Mouse (Mus musculus) heart, embryonic 13.5 days (tissue): ENCODE results near the gene Usp39. TPM values are rescaled to one million over a fixed set of nuclear protein-coding genes. Genes with fewer than 3 reads are reported as not detected.

Experiments used
- ATAC-seq: fragments of 200-750 bp; cut with Nextera tagmentation; 2 replicates; pipeline ENCODE4 v1.8.0; 2017; ENCODE audit warnings: moderate TSS enrichment; ENCODE audit not compliant: insufficient number of reproducible peaks, low FRiP score, low TSS enrichment; ENCODE audit errors: extremely low read depth
- H3K27ac ChIP-seq: fragments of 300-500 bp; sonication (generic); replicated peaks from 2 replicates; pipeline ENCODE4 v1.5.1; 2015; ENCODE audit warnings: moderate library complexity, mild to moderate bottlenecking, inconsistent platforms
- H3K27me3 ChIP-seq: fragments of 300-500 bp; sonication (generic); replicated peaks from 2 replicates; pipeline ENCODE4 v1.6.1; 2015; ENCODE audit warnings: mild to moderate bottlenecking, inconsistent platforms
- H3K36me3 ChIP-seq: fragments of 300-500 bp; sonication (generic); 2 replicates; pipeline ENCODE4 v1.6.1; 2015; ENCODE audit warnings: mild to moderate bottlenecking, inconsistent platforms
- H3K4me1 ChIP-seq: fragments of 300-500 bp; sonication (generic); 2 replicates; pipeline ENCODE4 v1.6.1; 2015; ENCODE audit warnings: inconsistent platforms
- H3K4me2 ChIP-seq: fragments of 300-500 bp; sonication (generic); 2 replicates; pipeline ENCODE4 v1.6.1; 2015; ENCODE audit warnings: inconsistent platforms, mild to moderate bottlenecking, moderate library complexity
- H3K4me3 ChIP-seq: fragments of 300-500 bp; sonication (generic); 2 replicates; pipeline ENCODE4 v1.5.1; 2015; ENCODE audit warnings: moderate library complexity, mild to moderate bottlenecking, inconsistent platforms
- H3K9ac ChIP-seq: fragments of 300-500 bp; sonication (generic); 2 replicates; pipeline ENCODE4 v1.6.1; 2015; ENCODE audit warnings: inconsistent platforms, mild to moderate bottlenecking, moderate library complexity
- H3K9me3 ChIP-seq: fragments of 300-500 bp; sonication (generic); 2 replicates; pipeline ENCODE4 v1.6.1; 2016; ENCODE audit warnings: inconsistent platforms
- whole genome bisulfite sequencing: fragments of 180-500 bp; shearing (Covaris S2); methylation state at CpG from one replicate; pipeline ENCODE4 v1.1.7; 2015; ENCODE audit warnings: mixed read lengths; 5-methylcytosine and 5-hydroxymethylcytosine counted together
- polyA plus RNA-seq: library from polyadenylated mRNA; unstranded; fragments of >200 nt; fragmentation: Nextera tagmentation; extraction: Ambion mirVana; gene quantifications from 2 replicates; pipeline ENCODE4 v1.2.1, GENCODE M21; 2015

Gene Usp39
- 30.7 TPM in 2 replicates for polyA plus RNA-seq

DNA sequence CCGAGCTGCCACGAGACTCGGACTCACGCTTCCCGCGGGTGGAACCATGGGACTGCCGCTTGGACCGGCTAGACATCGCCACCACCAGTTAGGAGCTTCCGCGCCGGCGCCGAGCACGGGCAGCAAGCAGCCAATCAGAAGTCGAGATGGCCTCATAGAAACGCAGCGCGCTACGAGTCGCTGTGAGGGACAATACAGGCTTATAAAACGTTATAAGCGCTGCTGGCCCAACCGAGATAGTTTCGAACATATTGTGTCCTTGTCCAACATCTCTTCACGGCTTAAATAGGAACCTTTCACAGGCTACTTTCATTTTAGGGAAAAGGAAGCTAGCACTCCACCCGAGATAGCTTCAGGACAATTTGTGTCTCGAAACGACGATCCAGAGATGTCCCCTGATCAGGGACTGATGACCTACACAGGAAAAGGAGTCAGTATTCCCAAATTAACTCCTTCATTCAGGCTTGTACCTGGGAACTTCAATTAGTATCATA lies at the start of gene Usp39:
Gene Usp39, minus strand, starts transcription at position 111 of the 494 bp plus-strand sequence.
- Histone ChIP-seq H3K9me3 (no peaks in the 10 kb centered on the region), H3K4me1 (peaks cover 42% of the 10 kb centered on the region)
- WGBS = under 1% methylated on average over 30 of the region's 30 CpGs

DNA sequence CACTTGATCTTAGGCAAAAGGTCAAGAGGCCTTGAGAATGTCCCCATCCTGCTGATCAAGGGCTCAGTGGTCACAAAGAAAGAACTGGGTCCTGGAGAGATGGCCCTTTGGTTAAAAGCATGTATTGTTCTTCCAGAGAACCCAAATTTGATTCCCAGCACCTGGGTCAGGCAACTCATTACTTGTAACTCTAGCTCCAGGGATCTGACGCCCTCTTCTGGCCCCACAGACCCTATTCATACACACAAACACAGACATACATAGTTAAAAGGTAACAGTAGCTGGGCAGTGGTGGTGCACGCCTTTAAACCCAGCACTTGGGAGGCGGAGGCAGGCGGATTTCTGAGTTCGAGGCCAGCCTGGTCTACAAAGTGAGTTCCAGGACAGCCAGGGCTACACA lies 47.4 kb upstream of the Usp39 start:
- no peaks in the 10 kb centered on the region for H3K9me3 ChIP-seq
- peak overlapping the region; percentile 58 for H3K27ac ChIP-seq

More for the DNA sequence above, at the start of gene Usp39:
- peak within 1 kb of the TSS; percentile 77 for H3K27ac ChIP-seq
- H3K4me2 ChIP-seq = peak within 1 kb of the TSS; percentile 89
- peaks cover 35% of the 10 kb centered on the region for H3K36me3 ChIP-seq
- H3K4me3 ChIP-seq = peak within 1 kb of the TSS; percentile 97
- H3K9ac ChIP-seq = peak within 1 kb of the TSS; percentile 96
- ATAC-seq = peak; percentile 73
- no peaks in the 10 kb centered on the region for H3K27me3 ChIP-seq

DNA sequence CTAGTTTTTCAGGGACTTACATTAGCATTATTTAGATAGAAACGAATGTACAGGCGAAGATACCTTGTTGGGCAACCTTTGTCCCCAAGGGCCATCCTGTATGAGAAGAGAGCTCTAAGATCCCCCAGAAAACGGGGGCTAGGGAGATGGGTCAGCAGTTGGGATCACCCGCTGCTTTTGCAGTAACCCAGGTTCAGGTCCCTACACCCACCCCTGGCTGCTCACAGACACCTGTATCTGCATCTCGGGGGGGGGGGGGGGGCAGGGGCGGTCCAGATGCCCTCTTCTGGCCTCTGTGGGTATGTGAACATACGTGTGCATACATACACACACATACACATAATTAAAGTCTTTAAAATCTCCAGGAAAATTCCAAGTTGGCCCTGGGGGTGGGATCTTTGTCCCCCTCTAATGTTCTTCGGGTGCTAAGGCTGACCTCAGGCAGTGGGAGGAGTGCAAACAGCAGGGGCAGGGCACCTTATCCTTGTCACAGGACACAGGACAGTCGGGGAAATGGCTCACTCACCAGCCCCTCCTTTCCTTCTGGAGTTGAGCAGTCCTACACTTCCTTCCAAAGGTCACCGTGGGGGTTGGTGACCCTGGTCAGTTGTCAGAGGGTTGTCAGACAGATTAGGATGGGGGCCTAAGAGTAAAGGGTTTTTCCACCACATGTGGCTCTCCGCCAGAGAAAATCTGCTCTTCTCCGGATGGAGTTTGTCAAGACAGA lies 46.0 kb upstream of the Usp39 start:
- peaks cover 21% of the 10 kb centered on the region for H3K36me3 ChIP-seq
- H3K27me3 ChIP-seq = no peaks in the 10 kb centered on the region
- ATAC-seq = peak; percentile 59
- WGBS = 14% methylated on average over 12 of the region's 12 CpGs
- H3K4me1 ChIP-seq = peaks cover 41% of the 10 kb centered on the region
- H3K9ac ChIP-seq = peak overlapping the region; percentile 93
- H3K9me3 ChIP-seq = no peaks in the 10 kb centered on the region
- peak overlapping the region; percentile 98 for H3K27ac ChIP-seq
- peak overlapping the region; percentile 72 for H3K4me3 ChIP-seq
- H3K4me2 ChIP-seq = peak overlapping the region; percentile 82

More for the DNA sequence above, 47.4 kb upstream of the Usp39 start:
- H3K4me1 ChIP-seq = peaks cover 41% of the 10 kb centered on the region
- H3K9ac ChIP-seq = no peak overlapping the region
- H3K4me2 ChIP-seq = no peak overlapping the region
- ATAC-seq = no peak
- WGBS = 96% methylated on average over 5 of the region's 5 CpGs
- peaks cover 13% of the 10 kb centered on the region for H3K36me3 ChIP-seq
- no peak overlapping the region for H3K4me3 ChIP-seq
- no peaks in the 10 kb centered on the region for H3K27me3 ChIP-seq

DNA sequence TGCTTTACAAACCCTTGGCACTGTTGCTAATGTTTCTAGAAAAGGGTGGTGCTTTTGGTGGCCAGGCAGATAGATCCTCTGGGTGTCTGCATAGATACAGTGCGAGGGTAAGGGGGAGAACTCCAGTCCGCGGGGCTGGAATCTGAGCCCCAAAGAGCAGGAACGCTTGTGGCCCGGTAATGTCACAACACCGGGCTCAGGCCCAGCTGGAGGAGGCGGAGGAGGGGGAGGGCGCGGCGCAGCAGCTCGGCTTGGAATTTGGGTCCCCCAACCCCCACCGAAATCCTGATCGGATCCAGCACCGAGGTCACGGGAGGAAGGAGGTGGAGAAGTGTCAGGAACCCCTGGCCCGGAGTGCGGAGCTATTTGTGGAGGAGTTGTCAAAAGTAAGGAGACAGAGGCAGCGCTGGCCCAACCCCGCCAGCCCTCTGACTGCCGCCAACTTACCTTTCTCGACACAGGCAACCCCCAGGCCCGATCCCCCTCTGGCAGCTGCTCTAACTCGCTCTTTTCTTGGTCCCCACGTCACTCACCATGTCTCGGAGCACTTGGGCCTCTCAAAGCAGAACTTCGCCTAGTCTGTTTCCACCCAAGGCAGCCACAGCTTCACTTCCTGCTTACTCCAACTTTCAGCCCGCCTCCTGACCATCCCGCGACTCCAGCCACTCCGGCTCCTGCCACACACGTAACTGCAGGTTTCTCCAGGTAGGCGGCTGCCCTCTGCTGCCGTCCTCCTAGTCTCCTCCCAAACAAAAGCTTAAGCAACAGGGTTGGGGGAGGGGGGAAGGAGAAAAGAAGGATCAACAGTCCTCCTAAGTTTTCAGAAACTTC lies 45.2 kb upstream of the Usp39 start, which contains the start of gene Vamp8:
Gene Vamp8, minus strand, starts transcription at position 763 of the 831 bp plus-strand sequence.
- peak; percentile 67 for ATAC-seq
- 0% methylated on average over 33 of the region's 33 CpGs for WGBS
- no peaks in the 10 kb centered on the region for H3K27me3 ChIP-seq

DNA sequence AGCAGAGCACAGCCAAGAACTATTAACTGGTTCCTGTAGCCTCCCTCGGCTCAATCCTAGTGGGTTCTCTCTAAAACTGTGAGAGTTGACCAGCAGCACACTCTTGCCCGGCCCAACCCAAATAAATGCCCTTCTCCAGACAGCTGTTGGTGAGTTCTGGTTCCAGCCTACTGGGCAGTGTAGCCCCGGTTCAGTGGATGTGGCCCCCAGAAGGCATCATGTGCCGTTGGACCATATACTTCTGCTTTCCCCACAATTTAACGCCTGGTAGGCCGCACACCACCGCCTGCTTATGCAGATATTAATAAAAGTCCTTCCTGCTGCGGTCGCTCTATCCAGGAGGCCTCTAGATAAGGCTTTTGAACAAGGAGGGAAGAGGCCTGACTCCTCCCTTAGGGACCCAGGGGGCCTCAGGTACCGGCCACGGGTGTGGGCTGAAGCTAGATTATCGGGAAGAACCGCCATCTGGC lies 44.5 kb upstream of the Usp39 start:
- peak overlapping the region; percentile 72 for H3K4me3 ChIP-seq
- peak overlapping the region; percentile 82 for H3K4me2 ChIP-seq
- H3K4me1 ChIP-seq = peaks cover 41% of the 10 kb centered on the region
- no peaks in the 10 kb centered on the region for H3K27me3 ChIP-seq
- H3K9ac ChIP-seq = peak overlapping the region; percentile 93
- peak; percentile 21; the same call in 1 of the 2 replicates for ATAC-seq
- 9% methylated on average over 13 of the region's 13 CpGs for WGBS
- H3K27ac ChIP-seq = peak overlapping the region; percentile 98
- H3K9me3 ChIP-seq = no peaks in the 10 kb centered on the region
- peaks cover 36% of the 10 kb centered on the region for H3K36me3 ChIP-seq

More for the DNA sequence above, 45.2 kb upstream of the Usp39 start, which contains the start of gene Vamp8:
- Histone ChIP-seq H3K9ac (peak within 1 kb of the TSS; percentile 93), H3K4me2 (peak within 1 kb of the TSS; percentile 82), H3K4me1 (peaks cover 41% of the 10 kb centered on the region), H3K9me3 (no peaks in the 10 kb centered on the region), H3K36me3 (peaks cover 29% of the 10 kb centered on the region), H3K27ac (peak within 1 kb of the TSS; percentile 98), H3K4me3 (peak within 1 kb of the TSS; percentile 72)

DNA sequence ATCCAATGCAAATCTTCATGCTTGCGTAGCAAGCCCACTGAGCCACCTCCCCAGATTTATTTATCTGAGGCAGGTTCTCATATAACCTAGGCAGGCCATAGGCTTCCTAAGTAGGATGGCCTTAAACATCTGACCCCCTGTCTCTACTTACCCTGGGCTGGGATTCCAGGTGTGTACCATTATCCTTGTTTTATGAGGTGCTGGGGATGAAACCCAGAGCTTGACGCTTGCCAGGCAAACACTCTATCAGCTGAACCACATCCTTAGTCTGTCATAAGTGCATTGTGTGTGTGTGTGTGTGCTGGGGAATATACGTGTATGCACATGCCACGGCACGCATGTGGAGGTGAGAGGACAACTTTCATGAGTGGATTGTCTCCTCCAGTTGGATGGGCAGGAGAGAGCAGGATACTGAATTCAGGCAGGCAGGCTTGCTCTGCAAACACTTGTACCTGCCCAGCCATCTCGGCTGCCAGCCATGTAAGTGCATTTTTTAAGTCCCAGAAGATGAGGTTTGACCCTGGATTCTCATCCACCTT lies 43.9 kb upstream of the Usp39 start:
- no peaks in the 10 kb centered on the region for H3K9me3 ChIP-seq
- peak overlapping the region; percentile 82 for H3K4me2 ChIP-seq
- H3K9ac ChIP-seq = peak overlapping the region; percentile 93
- ATAC-seq = no peak
- WGBS = 71% methylated on average over 6 of the region's 6 CpGs
- peaks cover 38% of the 10 kb centered on the region for H3K4me1 ChIP-seq
- H3K4me3 ChIP-seq = peak overlapping the region; percentile 72
- H3K27me3 ChIP-seq = no peaks in the 10 kb centered on the region
- H3K27ac ChIP-seq = peak overlapping the region; percentile 98
- peaks cover 42% of the 10 kb centered on the region for H3K36me3 ChIP-seq

DNA sequence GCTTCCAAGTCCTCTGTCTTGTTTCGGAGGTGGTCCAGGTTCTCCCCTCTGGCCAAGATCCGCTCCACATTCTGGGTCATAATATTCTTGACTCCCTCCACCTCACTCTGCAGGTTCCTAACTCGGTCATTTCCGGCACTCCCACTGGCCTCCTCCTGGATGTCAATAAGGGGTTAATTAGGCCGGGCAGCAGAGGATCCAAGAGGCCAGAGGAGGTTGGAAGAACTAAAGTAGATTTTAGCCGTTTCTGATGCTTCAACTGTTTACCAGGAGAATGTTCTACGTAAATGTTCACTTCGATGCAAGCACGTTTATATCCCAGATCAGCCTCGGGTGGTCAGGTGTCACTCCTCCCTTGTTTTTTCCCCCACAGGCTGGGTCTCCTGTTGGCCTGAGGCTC lies 43.3 kb upstream of the Usp39 start:
- Histone ChIP-seq H3K27me3 (no peaks in the 10 kb centered on the region), H3K4me3 (peak overlapping the region; percentile 72), H3K27ac (peak overlapping the region; percentile 98; the same call in 1 of the 2 replicates), H3K9ac (peak overlapping the region; percentile 93; the same call in 1 of the 2 replicates), H3K36me3 (peaks cover 42% of the 10 kb centered on the region), H3K4me2 (peak overlapping the region; percentile 82), H3K9me3 (no peaks in the 10 kb centered on the region), H3K4me1 (peaks cover 36% of the 10 kb centered on the region)
- no peak for ATAC-seq
- WGBS = 70% methylated on average over 10 of the region's 10 CpGs

DNA sequence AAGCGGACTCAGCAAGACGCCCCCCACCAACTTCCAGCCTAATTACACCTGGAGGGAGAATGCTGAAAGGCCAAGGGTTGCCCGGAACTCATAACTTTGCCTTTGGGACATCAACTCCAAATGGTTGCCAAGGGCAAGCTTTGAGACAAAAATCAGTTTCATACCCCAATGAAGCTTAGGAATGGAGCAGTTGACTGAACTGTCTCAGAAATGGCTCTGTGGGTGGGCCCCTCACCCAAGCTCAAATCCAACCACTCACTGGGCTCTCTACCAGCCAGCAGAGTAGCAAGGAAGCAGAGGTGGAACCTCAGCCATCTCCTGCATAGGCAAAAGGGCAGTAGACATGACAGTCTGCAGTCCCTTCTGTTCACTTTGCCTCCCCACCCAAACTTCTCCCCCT lies 42.8 kb upstream of the Usp39 start:
- H3K9me3 ChIP-seq = no peaks in the 10 kb centered on the region
- 83% methylated on average over 3 of the region's 3 CpGs for WGBS
- H3K27ac ChIP-seq = no peak overlapping the region
- no peaks in the 10 kb centered on the region for H3K27me3 ChIP-seq
- ATAC-seq = no peak
- H3K4me2 ChIP-seq = 0 out of 2 replicates have a peak overlapping the region, but pooled peaks have one; percentile 82
- peaks cover 42% of the 10 kb centered on the region for H3K36me3 ChIP-seq
- no peak overlapping the region for H3K4me3 ChIP-seq
- no peak overlapping the region for H3K9ac ChIP-seq
- peaks cover 35% of the 10 kb centered on the region for H3K4me1 ChIP-seq

DNA sequence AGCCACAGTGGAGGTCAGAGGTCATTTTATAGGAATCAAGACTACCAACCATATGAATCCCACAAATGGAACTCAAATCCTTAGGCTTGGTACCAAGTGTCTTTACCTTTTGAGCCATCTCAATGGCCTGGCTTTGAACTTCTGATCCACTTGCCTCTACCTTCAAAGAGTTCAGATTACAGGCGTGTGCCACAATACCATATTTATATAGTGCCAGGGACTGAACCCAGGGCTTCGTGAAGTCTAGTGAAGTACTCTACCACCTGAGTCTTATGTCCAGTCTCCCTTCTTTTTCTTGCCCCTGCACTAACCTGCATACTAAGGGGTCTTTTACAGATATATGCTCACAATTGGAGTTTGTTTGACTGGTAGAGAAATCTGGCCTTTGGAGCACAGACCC lies 41.6 kb upstream of the Usp39 start:
- Histone ChIP-seq H3K27ac (no peak overlapping the region), H3K4me2 (no peak overlapping the region), H3K9ac (no peak overlapping the region), H3K4me1 (peaks cover 35% of the 10 kb centered on the region), H3K36me3 (peaks cover 42% of the 10 kb centered on the region), H3K9me3 (no peaks in the 10 kb centered on the region), H3K4me3 (no peak overlapping the region), H3K27me3 (no peaks in the 10 kb centered on the region)
- WGBS = 78% methylated on average over 2 of the region's 2 CpGs
- no peak for ATAC-seq

DNA sequence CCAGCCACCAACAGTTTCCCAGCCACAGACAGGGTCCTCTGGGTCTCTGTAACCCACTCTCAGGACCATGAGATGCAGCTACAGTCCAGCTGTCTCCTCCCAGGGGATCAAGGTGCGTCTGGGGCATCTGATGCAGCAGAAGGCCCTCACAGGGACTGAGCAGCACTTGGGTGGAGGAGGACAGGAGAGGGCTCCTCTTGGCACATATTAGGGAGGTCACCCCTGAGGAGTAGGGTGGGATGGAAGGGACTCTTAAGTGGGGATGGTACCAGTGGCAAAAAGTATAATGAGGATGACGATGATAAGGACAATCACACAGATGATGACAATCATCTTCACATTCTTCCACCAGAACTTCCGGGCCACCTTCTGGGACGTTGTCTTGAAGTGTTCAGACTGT lies 40.3 kb upstream of the Usp39 start:
- Histone ChIP-seq H3K27ac (no peak overlapping the region), H3K4me3 (no peak overlapping the region), H3K9me3 (no peaks in the 10 kb centered on the region), H3K27me3 (no peaks in the 10 kb centered on the region), H3K9ac (no peak overlapping the region), H3K4me1 (peaks cover 29% of the 10 kb centered on the region), H3K4me2 (no peak overlapping the region), H3K36me3 (peaks cover 42% of the 10 kb centered on the region)
- no peak for ATAC-seq
- 54% methylated on average over 4 of the region's 4 CpGs for WGBS

DNA sequence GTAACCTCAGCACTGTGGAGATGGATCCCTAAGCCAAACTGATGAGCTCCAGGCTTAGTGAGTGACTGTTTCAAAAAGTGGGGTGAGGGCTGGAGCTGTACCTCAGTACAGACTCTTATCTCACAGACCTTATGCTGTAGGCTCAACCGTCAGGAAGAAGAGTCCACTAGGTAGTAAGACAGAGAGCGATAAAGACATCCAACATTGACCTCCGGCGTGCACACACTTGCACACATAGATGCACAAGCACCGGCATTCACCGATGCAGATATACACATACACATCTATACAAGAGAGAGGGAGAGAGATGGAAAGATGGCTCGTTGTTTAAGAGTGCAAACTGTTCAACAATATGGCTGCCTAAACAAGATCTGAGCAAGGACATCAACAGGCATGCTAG lies 39.0 kb upstream of the Usp39 start:
- Histone ChIP-seq H3K4me2 (no peak overlapping the region), H3K36me3 (peaks cover 42% of the 10 kb centered on the region), H3K4me1 (peaks cover 32% of the 10 kb centered on the region), H3K27me3 (no peaks in the 10 kb centered on the region), H3K27ac (no peak overlapping the region), H3K4me3 (no peak overlapping the region), H3K9me3 (no peaks in the 10 kb centered on the region), H3K9ac (no peak overlapping the region)
- WGBS = 84% methylated on average over 7 of the region's 7 CpGs
- no peak for ATAC-seq
